Mouse (Mus musculus) spleen, postnatal 14 days (tissue): ENCODE results near the gene Ptpn11.

Experiments
- DNase-seq, 2 experiments: peaks; one replicate each; pipeline ENCODE4 v3.0.0; 2021 to 2022; ENCODE audit warnings: low spot score in 2 of 2

Gene Ptpn11

GRCm38 (mm10) chr5:121184375-121184774, 6.8 kb downstream of the Ptpn11 start:
- no peak for DNase-seq

DNA sequence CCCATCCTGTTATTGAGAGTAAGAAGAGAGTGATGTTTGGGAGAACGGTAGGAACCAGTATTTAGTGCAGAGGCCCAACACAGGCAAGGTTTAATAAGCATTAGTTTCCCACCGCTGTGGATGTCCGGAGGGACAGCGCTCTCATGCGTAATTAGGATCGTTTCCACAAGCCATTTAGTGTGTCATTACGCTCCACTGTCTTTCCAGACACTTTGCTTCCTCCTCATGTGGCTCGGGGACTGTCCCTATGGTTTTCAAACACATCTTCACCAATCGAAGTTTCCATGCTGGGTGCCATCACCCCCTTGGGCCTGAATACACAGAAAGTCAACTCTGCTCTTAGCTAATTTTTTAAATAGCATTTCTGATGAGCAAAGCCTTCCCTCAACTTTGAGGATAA, 7.9 kb downstream of the Ptpn11 start:
- no peak for DNase-seq

GRCm38 (mm10) chr5:121179077-121179857, 11.9 kb downstream of the Ptpn11 start:
- DNase-seq: no peak

DNA sequence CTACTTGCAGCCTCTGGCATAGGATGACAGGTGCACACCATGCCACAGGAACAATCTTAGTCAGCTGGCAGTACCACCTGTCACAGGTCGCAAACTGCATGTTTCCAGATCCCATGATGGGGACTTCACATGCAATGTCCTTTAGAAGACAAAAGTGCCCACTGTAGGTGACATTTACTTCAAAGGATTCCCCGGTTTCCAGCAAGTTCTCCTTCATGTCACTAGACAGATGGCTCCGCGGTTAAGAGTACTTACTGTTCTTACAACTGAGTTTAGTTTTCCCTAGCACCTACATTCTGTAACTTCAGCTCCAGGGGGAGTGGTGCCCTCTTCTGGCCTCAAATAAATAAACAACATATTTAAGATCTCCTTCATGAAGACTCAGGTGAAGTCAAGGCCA, 18.4 kb downstream of the Ptpn11 start:
- DNase-seq: no peak

- DNase-seq: no peak
Observed at GRCm38 (mm10) chr5:121169588-121169987, 21.6 kb downstream of the Ptpn11 start.

DNA sequence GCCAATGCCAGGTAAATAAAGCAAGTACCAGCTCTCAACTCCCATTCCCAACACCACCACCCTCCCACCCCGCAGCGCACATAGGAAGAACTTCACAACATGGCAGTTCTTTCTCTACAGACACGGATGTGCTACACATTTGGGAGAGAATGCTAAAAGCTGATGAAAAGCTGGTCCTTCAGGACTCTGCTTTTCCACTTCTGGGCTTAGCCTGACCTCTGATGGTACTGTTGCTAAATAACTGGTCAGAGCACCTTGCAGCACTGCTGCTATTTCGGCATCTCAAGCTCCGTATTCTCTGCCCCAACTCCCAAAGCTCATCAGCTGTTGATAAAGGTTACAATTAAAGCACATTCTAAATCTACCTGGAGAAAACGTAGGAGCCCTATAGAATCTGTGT, 24.3 kb downstream of the Ptpn11 start:
- no peak for DNase-seq

DNA sequence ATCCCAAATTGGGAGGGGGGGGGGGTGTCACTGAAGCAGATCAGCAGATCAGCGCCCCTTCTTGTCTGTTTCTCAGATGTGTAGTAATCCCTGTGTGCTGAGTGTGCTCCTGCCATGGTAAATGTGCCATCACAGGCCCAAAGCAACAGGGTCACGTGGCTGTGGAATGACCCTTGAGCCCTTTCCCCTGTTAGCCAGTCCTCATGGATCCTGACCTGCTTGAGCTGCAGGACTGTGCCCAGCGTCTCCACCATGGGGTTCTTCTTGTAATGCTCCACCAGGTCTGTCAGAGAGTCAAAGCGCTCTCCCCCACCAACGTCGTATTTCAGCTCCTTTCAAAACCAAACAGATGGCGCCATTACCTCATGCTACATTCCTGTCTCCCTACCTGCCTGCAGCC, 28.3 kb downstream of the Ptpn11 start:
- DNase-seq: no peak

GRCm38 (mm10) chr5:121162285-121162684, 28.9 kb downstream of the Ptpn11 start:
- DNase-seq: no peak

DNA sequence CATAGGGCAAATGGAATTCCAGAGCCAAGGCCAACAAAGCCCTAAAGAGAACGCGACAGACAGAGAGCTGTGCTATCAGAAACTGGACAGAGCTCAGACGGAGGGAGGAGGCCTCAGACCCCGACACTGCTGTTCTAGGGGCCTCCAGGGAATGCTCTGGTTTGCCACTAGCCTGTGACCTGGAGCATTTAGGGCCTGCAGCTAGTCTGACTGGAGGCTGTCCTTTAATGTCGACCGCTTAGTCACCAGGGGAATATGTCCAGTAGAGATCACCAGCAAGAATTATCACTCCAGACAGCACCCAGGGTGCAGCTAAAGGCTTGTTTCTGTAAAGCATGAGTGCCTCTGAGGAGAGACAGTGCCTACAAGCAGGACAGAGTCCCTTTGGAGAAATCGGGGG, 32.2 kb downstream of the Ptpn11 start:
- DNase-seq: no peak

DNA sequence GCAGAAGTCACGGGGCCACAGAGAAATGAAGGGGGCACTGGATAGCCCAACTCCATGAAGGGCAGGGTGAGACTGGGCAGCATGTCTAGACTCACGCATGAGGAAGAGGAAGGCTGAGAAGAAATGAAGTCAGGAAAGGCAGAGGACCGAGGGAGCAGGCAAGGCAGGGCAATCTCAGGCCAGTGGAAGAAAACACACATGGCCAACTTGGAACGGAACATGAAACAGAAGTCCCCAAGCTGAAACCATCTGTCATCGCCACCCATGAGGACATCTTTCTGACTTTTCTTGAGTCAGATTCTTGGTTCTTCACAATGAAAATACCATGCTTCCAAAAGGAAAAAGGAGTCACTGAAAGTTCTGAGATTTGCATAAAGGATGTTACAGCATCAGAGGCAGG, 33.7 kb downstream of the Ptpn11 start:
- no peak for DNase-seq

- DNase-seq: no peak
Observed at GRCm38 (mm10) chr5:121157017-121157416, 34.2 kb downstream of the Ptpn11 start.

DNA sequence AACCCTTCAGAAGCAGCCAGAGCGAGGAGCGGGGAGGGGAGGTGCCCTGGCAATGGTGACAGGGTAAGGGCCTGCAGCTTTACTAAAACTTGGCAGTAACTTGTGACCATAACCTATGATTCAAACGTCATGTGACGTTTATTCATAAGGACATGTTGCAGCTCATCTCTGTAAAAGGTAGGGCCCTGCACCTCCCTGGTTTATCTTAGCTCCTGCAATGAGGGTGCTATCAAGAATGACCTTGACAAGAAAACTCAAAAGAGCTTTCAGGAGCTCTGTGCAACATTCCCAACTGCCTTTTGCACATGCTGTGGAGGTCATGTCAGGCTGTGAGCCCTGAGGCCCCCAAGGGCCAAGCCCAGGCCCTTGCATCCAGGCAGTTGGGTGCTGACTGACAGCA, 35.1 kb downstream of the Ptpn11 start:
- DNase-seq: no peak

DNA sequence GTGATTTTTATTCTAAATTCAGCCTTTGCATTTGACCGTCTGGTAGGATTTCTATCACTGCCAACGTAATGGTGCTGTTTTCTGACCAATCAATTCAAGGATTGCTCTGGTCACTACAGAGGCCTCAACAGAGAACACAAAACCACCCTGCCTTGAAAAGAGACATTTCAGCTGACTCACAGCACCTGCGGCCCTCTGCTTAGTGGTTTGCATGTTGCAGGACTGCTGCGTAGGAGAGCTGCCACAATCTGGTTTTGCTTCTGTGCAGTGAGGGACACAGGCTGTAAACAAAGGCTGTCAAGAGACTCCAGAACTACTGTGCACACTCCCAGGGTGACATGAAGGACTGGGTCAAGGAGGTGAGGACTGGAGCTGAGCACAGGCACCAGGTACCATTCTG, 40.5 kb downstream of the Ptpn11 start:
- no peak for DNase-seq

GRCm38 (mm10) chr5:121149246-121149645, 42.0 kb downstream of the Ptpn11 start:
- DNase-seq: no peak

- DNase-seq: no peak
Observed at GRCm38 (mm10) chr5:121146275-121146674, 44.9 kb downstream of the Ptpn11 start.

GRCm38 (mm10) chr5:121145609-121146008, 45.6 kb downstream of the Ptpn11 start:
- no peak for DNase-seq

DNA sequence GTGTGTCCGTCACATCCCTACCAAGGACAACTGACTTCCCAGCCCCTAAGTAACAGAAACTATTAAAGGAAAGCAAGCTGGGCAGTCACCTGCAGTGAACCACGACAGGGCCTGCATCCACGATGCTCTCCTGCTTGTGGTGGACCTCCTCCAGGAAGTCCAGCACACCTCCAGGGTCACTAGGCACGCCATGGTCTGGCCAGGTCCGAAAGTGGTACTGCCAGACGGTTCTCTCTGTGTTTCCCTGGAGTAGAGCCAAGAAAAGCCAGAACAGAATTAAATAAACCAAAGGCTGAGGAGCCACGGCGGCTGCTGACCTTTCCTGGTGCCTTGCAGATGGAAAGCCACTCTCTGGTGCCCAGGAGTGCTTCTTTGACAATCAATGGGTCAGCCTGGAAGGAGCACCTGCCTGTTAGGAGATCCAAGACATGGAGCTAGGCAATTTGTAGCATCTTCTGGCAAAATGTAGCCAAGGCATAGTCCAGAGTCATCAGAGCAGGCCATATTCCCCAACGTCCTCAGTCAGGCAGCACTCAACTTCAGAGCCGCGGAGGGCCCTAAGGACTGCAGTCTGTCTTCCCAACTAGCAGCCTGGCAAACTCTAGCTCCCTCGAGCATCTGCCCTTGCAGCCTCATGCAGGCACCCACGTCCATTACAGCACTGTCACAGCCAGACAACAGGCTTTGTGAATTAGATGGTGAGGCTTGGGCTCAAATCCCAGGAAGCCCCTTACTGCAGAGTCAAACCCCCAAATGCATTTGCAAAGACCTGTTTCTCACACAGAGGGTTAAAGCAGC, 46.6 kb downstream of the Ptpn11 start:
- DNase-seq: no peak

DNA sequence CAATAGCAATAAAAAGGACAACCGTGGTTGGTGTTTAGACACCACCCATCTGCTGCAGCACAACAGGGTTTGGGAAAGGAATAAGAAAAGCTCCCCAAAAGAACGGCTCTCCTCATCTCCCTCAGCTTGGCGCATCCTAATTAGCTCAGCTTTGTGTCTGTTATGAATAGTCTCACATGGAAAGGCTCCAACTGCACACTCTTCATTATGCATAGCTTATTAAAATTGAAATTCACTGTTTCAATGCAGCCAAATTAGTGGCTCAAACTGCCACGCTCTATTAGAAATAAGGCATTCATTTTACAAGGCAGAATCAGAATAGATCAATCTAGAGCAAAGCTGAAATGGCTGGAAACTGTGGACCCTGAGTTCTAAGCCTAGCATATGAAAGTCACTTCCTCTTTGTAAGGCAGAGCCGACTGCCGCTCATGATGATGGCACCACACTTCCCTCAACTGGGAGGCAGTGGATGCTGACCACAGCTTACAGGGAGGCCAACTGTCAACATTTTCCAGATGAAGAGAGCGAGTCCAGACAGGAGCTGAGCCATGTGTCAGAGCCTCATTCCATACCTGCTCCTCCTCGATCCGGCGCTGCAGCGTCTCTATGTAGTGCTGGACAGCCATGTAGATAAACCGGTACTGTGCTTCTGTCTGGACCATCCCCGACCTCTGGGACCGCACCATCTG, 48.6 kb downstream of the Ptpn11 start:
- no peak for DNase-seq

DNA sequence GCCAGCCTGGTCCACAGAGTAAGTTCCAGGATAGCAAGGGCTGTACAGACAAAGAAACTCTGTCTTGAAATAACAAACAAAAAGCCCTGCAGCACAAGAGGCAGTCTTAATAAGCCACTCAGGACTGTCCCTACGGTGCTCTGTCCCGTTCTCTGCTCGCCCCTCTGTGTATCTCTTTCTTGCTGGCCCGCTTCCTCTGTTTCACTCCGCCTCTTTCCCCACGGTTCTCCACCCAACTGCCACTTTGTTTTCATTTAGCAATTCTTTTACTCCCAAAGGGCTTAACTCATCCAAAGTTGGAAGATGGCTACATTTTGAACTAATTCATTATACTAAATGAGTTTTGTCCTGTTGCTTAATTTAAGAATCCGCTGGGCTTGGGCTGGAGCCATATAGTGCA, 50.9 kb downstream of the Ptpn11 start:
- no peak for DNase-seq

GRCm38 (mm10) chr5:121137125-121137524, 54.1 kb downstream of the Ptpn11 start:
- no peak for DNase-seq

DNA sequence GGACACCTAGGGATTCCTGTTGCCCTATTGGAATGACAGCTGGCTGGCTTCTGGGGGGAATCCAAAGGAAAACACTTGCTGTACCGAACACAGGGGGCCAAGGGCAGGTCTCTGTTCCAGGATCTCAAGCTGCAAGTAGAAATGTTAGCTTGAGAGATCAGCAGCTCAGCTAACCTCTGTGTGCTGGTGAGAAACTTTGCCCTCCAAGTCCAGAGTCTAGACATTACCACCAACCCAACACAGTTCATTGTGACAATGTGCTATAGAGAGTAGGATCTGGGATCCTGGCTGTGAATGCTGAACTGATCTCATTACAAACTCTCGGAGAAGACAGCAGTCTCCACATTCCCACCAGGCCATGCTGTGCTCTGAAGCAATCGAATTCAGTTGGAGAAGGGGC, 59.4 kb downstream of the Ptpn11 start:
- DNase-seq: no peak

DNA sequence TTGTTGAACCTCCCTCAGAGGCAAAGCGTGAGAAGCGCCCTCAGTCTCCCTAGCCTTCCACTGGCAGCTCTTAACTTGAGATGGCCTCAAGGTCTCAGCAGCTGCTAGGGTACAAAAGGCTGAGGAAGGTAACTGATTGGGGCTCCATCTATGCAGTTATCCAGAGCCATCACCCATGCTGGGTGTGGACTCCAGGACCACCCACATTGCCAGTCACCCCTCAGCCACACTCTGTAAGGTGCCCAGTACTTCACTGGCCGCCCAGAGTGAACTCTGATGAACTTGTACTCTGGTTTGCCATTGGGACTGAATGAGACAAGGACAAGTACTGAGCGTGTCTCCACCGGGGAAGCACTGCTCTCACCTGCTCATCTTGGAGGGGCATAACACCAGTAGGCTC, 61.9 kb downstream of the Ptpn11 start:
- no peak for DNase-seq

- DNase-seq: no peak
Observed at GRCm38 (mm10) chr5:121126051-121126450, 65.1 kb downstream of the Ptpn11 start.
